In the genomic region with DNA sequence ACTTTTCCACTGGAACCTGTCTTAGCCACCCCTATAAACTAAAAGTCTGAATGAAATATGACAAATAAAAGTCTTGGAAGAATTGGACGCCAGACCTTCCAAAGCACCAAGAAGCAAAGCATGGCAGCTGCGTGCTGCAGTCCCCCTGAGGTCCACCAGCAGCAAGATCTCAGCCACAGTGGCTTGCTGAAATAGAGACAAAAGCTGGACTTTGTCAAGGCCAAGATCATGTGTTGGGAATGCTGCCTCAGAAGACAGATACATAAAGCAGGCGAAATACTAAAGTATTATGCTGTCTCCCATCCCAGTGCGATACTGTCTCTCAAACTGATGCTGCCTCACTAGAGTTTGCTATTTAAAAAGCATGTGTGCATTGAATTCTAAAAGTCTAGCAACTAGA, we compare ENCODE assay signal across 25 mouse cellular contexts. TPM values are rescaled to one million over a fixed set of nuclear protein-coding genes. Genes with fewer than 3 reads are reported as not detected.
A peak's percentile ranks its signal among the peaks of the same experiment; 100 is the strongest.
DNase-seq lines count a peak whose midpoint lies in the region; ATAC-seq and TF ChIP-seq lines count a peak whose summit lies in the region.
"Had no signal": no experiment of that assay in that cellular context is flagged by ENCODE, and none has a peak within 500 bp of the region (broad histone marks: within the 10 kb centered on the region; RNA-seq: fewer than 3 reads in every experiment).

No protein-coding gene starts in this region.

- 81% methylated on average over 4 of the region's 4 CpGs for WGBS in heart, embryonic 10.5 days
- WGBS in kidney, embryonic 16.5 days, result 81% methylated on average over 4 of the region's 4 CpGs
- 72% methylated on average over 4 of the region's 4 CpGs for WGBS in lung, postnatal 0 days
- 72% methylated on average over 4 of the region's 4 CpGs for WGBS in stomach, embryonic 14.5 days
- 68% methylated on average over 4 of the region's 4 CpGs for WGBS in stomach, postnatal 0 days

- no peaks in the 10 kb centered on the region for H3K9me3 ChIP-seq in heart, embryonic 10.5 days
- no peaks in the 10 kb centered on the region for H3K9me3 ChIP-seq in kidney, embryonic 16.5 days (ENCODE audit: low read length)
- no peaks in the 10 kb centered on the region for H3K9me3 ChIP-seq in lung, postnatal 0 days (ENCODE audit: low read length)
- H3K9me3 ChIP-seq in stomach, embryonic 14.5 days (ENCODE audit: control insufficient read depth, low read depth, low read length), result no peaks in the 10 kb centered on the region
- no peaks in the 10 kb centered on the region for H3K9me3 ChIP-seq in stomach, postnatal 0 days (ENCODE audit: control insufficient read depth, low read length)
- H3K9me3 ChIP-seq: embryonic facial prominence, embryonic 13.5 days; embryonic facial prominence, embryonic 15.5 days; forebrain, embryonic 10.5 days; forebrain, embryonic 12.5 days had no signal

- peak; percentile 13 to 27 for DNase-seq in heart, adult 18-20 months
- no peak for DNase-seq in heart, embryonic 10.5 days (ENCODE audit: low spot score)
- peak; percentile 13 for DNase-seq in kidney, postnatal 10 days
- DNase-seq in lung, postnatal 0 days (ENCODE audit: low spot score), result peak; percentile 54
- no peak for DNase-seq in lung, postnatal 14 days
- DNase-seq in stomach, postnatal 0 days (ENCODE audit: low spot score), result no peak
- DNase-seq: adrenal gland, adult 2 months; adrenal gland, postnatal 10 days; adrenal gland, postnatal 25 days; cerebellum, adult 11 months; cerebellum, adult 18-20 months; cerebellum, adult 8-10 months; cerebellum, adult 9-11 months; cerebellum, postnatal 14 days; cerebellum, postnatal 36 days; embryo, embryonic 11 days had no signal

- H3K36me3 ChIP-seq in heart, embryonic 10.5 days, result no peaks in the 10 kb centered on the region
- no peaks in the 10 kb centered on the region for H3K36me3 ChIP-seq in kidney, embryonic 16.5 days (ENCODE audit: insufficient read depth, low read length)
- H3K36me3 ChIP-seq in lung, postnatal 0 days (ENCODE audit: insufficient read depth, low read length), result no peaks in the 10 kb centered on the region
- no peaks in the 10 kb centered on the region for H3K36me3 ChIP-seq in stomach, embryonic 14.5 days (ENCODE audit: control insufficient read depth, insufficient read depth, low read length)
- H3K36me3 ChIP-seq in stomach, postnatal 0 days (ENCODE audit: control insufficient read depth, insufficient read depth, low read length), result no peaks in the 10 kb centered on the region
- H3K36me3 ChIP-seq: embryonic facial prominence, embryonic 13.5 days; embryonic facial prominence, embryonic 15.5 days; forebrain, embryonic 10.5 days; forebrain, embryonic 12.5 days had no signal

- H3K4me1 ChIP-seq in heart, embryonic 10.5 days, result no peaks in the 10 kb centered on the region
- no peaks in the 10 kb centered on the region for H3K4me1 ChIP-seq in kidney, embryonic 16.5 days (ENCODE audit: insufficient read depth, low read length)
- H3K4me1 ChIP-seq in lung, postnatal 0 days (ENCODE audit: insufficient read depth, low read depth, low read length), result no peaks in the 10 kb centered on the region
- no peaks in the 10 kb centered on the region for H3K4me1 ChIP-seq in stomach, embryonic 14.5 days (ENCODE audit: control insufficient read depth, insufficient read depth, low read length)
- H3K4me1 ChIP-seq in stomach, postnatal 0 days (replicated peaks; ENCODE audit: control insufficient read depth, insufficient read depth), result no peaks in the 10 kb centered on the region
- H3K4me1 ChIP-seq: embryonic facial prominence, embryonic 13.5 days; embryonic facial prominence, embryonic 15.5 days; forebrain, embryonic 10.5 days; forebrain, embryonic 12.5 days had no signal

- H3K27me3 ChIP-seq in heart, embryonic 10.5 days (ENCODE audit: insufficient read depth, poor library complexity, severe bottlenecking), result no peaks in the 10 kb centered on the region
- H3K27me3 ChIP-seq in kidney, embryonic 16.5 days (ENCODE audit: insufficient read depth, low read length), result no peaks in the 10 kb centered on the region
- no peaks in the 10 kb centered on the region for H3K27me3 ChIP-seq in lung, postnatal 0 days (replicated peaks; ENCODE audit: insufficient read depth, low read length)
- H3K27me3 ChIP-seq in stomach, embryonic 14.5 days (ENCODE audit: control insufficient read depth, insufficient read depth, low read length), result no peaks in the 10 kb centered on the region
- no peaks in the 10 kb centered on the region for H3K27me3 ChIP-seq in stomach, postnatal 0 days (ENCODE audit: control insufficient read depth, insufficient read depth, low read length)
- H3K27me3 ChIP-seq: embryonic facial prominence, embryonic 13.5 days; embryonic facial prominence, embryonic 15.5 days; forebrain, embryonic 12.5 days had no signal

- TF ChIP-seq CTCF in lung, postnatal 0 days (IDR thresholded peaks at IDR 0.05), result no peak
- TF ChIP-seq CTCF in stomach, postnatal 0 days (IDR thresholded peaks at IDR 0.05; ENCODE audit: low read depth), result no peak

- no peak overlapping the region for H3K27ac ChIP-seq in heart, embryonic 10.5 days
- no peak overlapping the region for H3K27ac ChIP-seq in kidney, embryonic 16.5 days (ENCODE audit: low read length)
- H3K27ac ChIP-seq in lung, postnatal 0 days (ENCODE audit: low read length), result no peak overlapping the region
- no peak overlapping the region for H3K27ac ChIP-seq in stomach, embryonic 14.5 days (ENCODE audit: low read length)
- no peak overlapping the region for H3K27ac ChIP-seq in stomach, postnatal 0 days (replicated peaks)
- H3K27ac ChIP-seq: embryonic facial prominence, embryonic 13.5 days; embryonic facial prominence, embryonic 15.5 days; forebrain, embryonic 10.5 days; forebrain, embryonic 12.5 days had no signal

- TF ChIP-seq EP300 in lung, postnatal 0 days (IDR thresholded peaks at IDR 0.05), result no peak
- no peak for TF ChIP-seq EP300 in stomach, postnatal 0 days (optimal IDR thresholded peaks at IDR 0.05)

- H3K4me2 ChIP-seq in kidney, embryonic 16.5 days (replicated peaks; ENCODE audit: low read depth, low read length), result no peak overlapping the region
- no peak overlapping the region for H3K4me2 ChIP-seq in lung, postnatal 0 days (replicated peaks; ENCODE audit: low read depth, low read length)
- no peak overlapping the region for H3K4me2 ChIP-seq in stomach, embryonic 14.5 days (replicated peaks; ENCODE audit: low read depth, low read length)
- H3K4me2 ChIP-seq in stomach, postnatal 0 days (replicated peaks; ENCODE audit: low read depth), result no peak overlapping the region
- H3K4me2 ChIP-seq: embryonic facial prominence, embryonic 13.5 days; embryonic facial prominence, embryonic 15.5 days; forebrain, embryonic 12.5 days had no signal

- no peak for ATAC-seq in kidney, embryonic 16.5 days (ENCODE audit: low FRiP score, low TSS enrichment)
- peak; percentile 42; the same call in 1 of the 2 replicates for ATAC-seq in lung, postnatal 0 days
- peak; percentile 23; the same call in 1 of the 2 replicates for ATAC-seq in stomach, embryonic 14.5 days (ENCODE audit: insufficient number of reproducible peaks, insufficient read depth, low FRiP score, low read depth)
- no peak for ATAC-seq in stomach, postnatal 0 days (ENCODE audit: low FRiP score, low TSS enrichment)
- ATAC-seq: forebrain, embryonic 14.5 days had no signal

- H3K9ac ChIP-seq in kidney, embryonic 16.5 days (replicated peaks; ENCODE audit: low read length), result no peak overlapping the region
- no peak overlapping the region for H3K9ac ChIP-seq in lung, postnatal 0 days (replicated peaks; ENCODE audit: low read depth)
- H3K9ac ChIP-seq in stomach, embryonic 14.5 days (replicated peaks; ENCODE audit: low read depth, low read length), result no peak overlapping the region
- H3K9ac ChIP-seq in stomach, postnatal 0 days (ENCODE audit: low read length), result no peak overlapping the region
- H3K9ac ChIP-seq: embryonic facial prominence, embryonic 13.5 days; embryonic facial prominence, embryonic 15.5 days; forebrain, embryonic 12.5 days had no signal

- H3K4me3 ChIP-seq in heart, embryonic 10.5 days, result no peak overlapping the region
- no peak overlapping the region for H3K4me3 ChIP-seq in kidney, embryonic 16.5 days (ENCODE audit: low read length)
- H3K4me3 ChIP-seq in lung, postnatal 0 days (ENCODE audit: low read depth, low read length), result no peak overlapping the region
- H3K4me3 ChIP-seq in stomach, embryonic 14.5 days (ENCODE audit: low read depth, low read length), result no peak overlapping the region
- H3K4me3 ChIP-seq in stomach, postnatal 0 days (ENCODE audit: low read depth, low read length), result no peak overlapping the region
- H3K4me3 ChIP-seq: embryonic facial prominence, embryonic 13.5 days; embryonic facial prominence, embryonic 15.5 days; erythroblast, embryonic 14.5 days; forebrain, embryonic 10.5 days; forebrain, embryonic 12.5 days had no signal

RNA-seq across cellular contexts. Expression of a gene that starts 35.1 kb away (rescaled TPM):
- 1 to 10 TPM; 7.4 to 8.8 TPM for total RNA-seq in heart, adult 18-20 months (2021)
- 2.4 and 9.7 TPM in 2 replicates for polyA plus RNA-seq in heart, embryonic 10.5 days (2016; fragmentation: Nextera tagmentation; extraction: Ambion mirVana)
- polyA plus RNA-seq in kidney, embryonic 16.5 days (2015; fragmentation: Nextera tagmentation; extraction: Ambion mirVana), result 34.1 and 37.6 TPM in 2 replicates
- polyA plus RNA-seq in lung, postnatal 0 days (2015; fragmentation: Nextera tagmentation; extraction: Ambion mirVana), result 20.8 and 23.6 TPM in 2 replicates
- 16.7 and 19.5 TPM in 2 replicates for polyA plus RNA-seq in stomach, embryonic 14.5 days (2014; fragmentation: Nextera tagmentation; extraction: Ambion mirVana)
- 13.5 and 15.8 TPM in 2 replicates for polyA plus RNA-seq in stomach, postnatal 0 days (2015; fragmentation: Nextera tagmentation; extraction: Ambion mirVana)
- total RNA-seq: MEL had no signal

Comparison
In these comparisons a context has a peak if more than half of its experiments do, and no peak if none do; other contexts are left out.
1. DNase-seq: peak in heart, adult 18-20 months (2 of 2), kidney, postnatal 10 days (single experiment) and lung, postnatal 0 days (single experiment); none in heart, embryonic 10.5 days (single experiment), lung, postnatal 14 days (single experiment) and stomach, postnatal 0 days (single experiment).
2. ATAC-seq: peak in lung, postnatal 0 days (single experiment) and stomach, embryonic 14.5 days (single experiment); none in kidney, embryonic 16.5 days (single experiment) and stomach, postnatal 0 days (single experiment).